Mouse (Mus musculus) cortical plate, adult 2 months (tissue): ENCODE data around the gene Ppp1r35. TPM values are rescaled to one million over a fixed set of nuclear protein-coding genes. Genes with fewer than 3 reads are reported as not detected.

Experiments
- H3K27ac ChIP-seq: fragments of 200-500 bp; 2 replicates; pipeline ENCODE4 v1.5.1; 2012; ENCODE audit warnings: low read length, control low read depth, inconsistent platforms; ENCODE audit not compliant: insufficient read depth
- H3K4me1 ChIP-seq: fragments of 200-500 bp; 2 replicates; pipeline ENCODE4 v1.6.1; 2011; ENCODE audit warnings: low read length; ENCODE audit not compliant: control insufficient read depth, insufficient read depth
- H3K4me3 ChIP-seq: fragments of 200-500 bp; 2 replicates; pipeline ENCODE4 v1.5.1; 2011; ENCODE audit warnings: mild to moderate bottlenecking, low read length, control low read depth; ENCODE audit not compliant: insufficient read depth
- CTCF ChIP-seq: fragments of 200-500 bp; IDR thresholded peaks from 2 replicates; pipeline ENCODE4 v1.5.1; 2011; ENCODE audit warnings: mild to moderate bottlenecking, control low read depth, low read length; ENCODE audit not compliant: insufficient read depth; ENCODE audit errors: extremely low read depth
- POLR2A ChIP-seq: fragments of 200-500 bp; IDR thresholded peaks from 2 replicates; pipeline ENCODE4 v1.6.1; 2011; ENCODE audit warnings: mild to moderate bottlenecking, low read length, control low read depth; ENCODE audit not compliant: insufficient read depth; ENCODE audit errors: extremely low read depth
- polyA plus RNA-seq: library from polyadenylated mRNA; depleted of rRNA; stranded (reverse); fragments of >200 nt; gene quantifications from 2 replicates; pipeline ENCODE4 v1.2.3, GENCODE M21; 2012

Gene Ppp1r35
- polyA plus RNA-seq, 1 experiment: 27.6 TPM

- Histone ChIP-seq H3K4me1 (no peaks in the 10 kb centered on the region; the same call in 1 of the 2 replicates), H3K27ac (no peak overlapping the region), H3K4me3 (no peak overlapping the region)
- TF ChIP-seq POLR2A (no peak), CTCF (no peak)
Observed at GRCm38 (mm10) chr5:137777267-137777845, 1.3 kb upstream of the Ppp1r35 start.

DNA sequence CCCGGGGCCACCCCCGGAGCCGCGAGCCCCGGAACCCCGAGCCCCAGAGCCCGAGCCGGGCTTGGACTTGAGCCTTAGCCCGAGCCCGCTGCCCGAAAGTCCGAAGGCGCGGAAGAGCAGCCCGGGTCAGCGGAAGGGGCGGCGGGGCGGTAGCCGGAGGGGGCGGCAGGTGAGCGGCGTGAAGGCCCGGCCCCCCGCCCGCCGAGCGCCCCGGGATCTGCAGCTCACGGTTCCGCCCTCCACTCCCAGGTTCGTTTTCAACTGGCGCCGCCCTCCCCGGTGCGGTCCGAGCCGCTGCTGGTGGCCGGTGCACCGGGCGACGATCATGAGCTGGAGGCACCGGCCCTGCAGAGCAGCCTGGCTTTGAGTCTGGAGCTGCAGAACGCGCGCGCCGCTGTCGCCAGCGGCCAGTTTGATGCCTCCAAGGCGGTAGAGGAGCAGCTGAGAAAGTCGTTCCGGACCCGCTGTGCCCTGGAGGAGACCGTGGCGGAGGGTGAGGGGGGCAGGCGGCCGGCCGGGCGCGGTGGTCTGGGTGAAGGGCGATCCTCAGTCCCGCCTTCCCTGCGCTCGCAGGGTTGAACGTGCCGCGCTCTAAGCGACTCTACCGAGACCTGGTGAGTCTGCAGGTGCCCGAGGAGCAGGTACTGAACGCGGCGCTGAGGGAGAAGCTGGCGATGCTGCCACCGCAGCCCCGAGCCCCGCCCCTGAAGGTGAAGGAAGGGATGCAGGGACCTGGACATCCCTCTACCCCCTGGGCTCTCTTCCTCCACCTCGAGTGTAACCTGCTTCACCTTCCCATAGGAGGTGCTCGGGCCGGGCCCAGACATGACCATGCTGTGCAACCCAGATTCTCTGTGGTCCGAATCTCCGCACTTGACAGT, 644 bp downstream of the Ppp1r35 start:
- TF ChIP-seq CTCF (no peak), POLR2A (peak; percentile 31; the same call in 1 of the 2 replicates)
- peak overlapping the region; percentile 84 for H3K4me3 ChIP-seq
- H3K4me1 ChIP-seq: peaks cover 7% of the 10 kb centered on the region; the same call in 1 of the 2 replicates
- H3K27ac ChIP-seq: no peak overlapping the region

DNA sequence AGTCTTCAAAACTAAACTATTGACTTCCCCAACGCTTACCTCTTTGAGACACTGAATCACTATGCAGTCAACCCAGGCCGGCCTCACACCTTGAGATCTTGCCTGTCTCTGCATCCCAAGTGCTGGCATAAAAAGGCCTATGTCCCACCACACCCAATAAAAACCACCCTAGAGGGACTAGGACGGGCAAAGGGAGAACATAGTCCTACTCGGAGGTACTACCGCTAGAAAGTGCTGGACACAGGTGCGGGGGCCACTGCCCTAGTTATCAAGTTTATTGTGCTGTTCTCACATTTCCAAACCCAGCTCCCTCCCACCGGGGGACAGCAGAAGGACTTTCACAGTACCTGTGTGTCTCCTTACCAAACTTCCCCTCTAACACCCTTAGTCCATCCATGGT, 3.0 kb downstream of the Ppp1r35 start:
- Histone ChIP-seq H3K4me1 (peaks cover 10% of the 10 kb centered on the region; the same call in 1 of the 2 replicates), H3K4me3 (no peak overlapping the region), H3K27ac (no peak overlapping the region)
- TF ChIP-seq CTCF (no peak), POLR2A (no peak)

DNA sequence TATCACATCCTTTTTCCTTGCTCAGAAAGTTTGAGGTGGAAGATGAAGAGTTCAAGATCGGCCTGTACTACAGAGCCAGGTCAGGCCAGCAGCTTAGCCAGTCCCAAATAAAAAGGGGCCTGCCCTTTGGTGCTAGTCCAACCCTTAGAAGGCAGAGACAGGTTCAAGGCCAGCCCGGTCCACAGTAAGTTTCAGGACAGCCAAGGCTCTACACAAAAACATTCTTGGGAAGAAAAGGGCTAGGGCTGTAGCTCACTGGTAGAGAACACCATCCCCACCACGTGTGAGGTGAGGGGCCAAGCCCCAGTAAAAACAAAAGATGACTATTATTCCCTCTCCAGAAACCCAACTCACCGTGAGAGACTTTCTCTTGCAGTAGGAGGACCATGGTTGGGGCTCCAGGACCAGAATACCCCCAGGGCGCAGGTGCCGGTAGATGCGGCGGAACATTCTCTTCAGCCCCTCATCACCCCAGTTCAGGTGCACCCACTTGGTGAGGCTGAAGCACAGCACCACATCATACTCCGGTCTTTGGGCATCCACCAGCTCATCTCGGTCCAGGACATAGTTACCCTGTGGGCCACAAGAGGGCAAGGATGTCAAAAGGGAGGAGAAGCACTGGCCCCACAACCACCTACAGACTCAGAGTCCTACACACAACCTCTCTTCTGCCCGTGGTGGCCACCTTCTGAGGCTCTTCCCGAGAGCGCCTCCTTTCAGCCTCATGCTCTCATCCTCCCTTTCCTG, 4.3 kb downstream of the Ppp1r35 start:
- no peak overlapping the region for H3K4me3 ChIP-seq
- no peak overlapping the region for H3K27ac ChIP-seq
- TF ChIP-seq CTCF (no peak), POLR2A (no peak)
- peaks cover 10% of the 10 kb centered on the region; the same call in 1 of the 2 replicates for H3K4me1 ChIP-seq

- H3K27ac ChIP-seq: no peak overlapping the region
- H3K4me1 ChIP-seq: peaks cover 10% of the 10 kb centered on the region; the same call in 1 of the 2 replicates
- H3K4me3 ChIP-seq: peak overlapping the region; percentile 79; the same call in 1 of the 2 replicates
- TF ChIP-seq POLR2A (no peak), CTCF (no peak)
Observed at GRCm38 (mm10) chr5:137783901-137784540, 5.4 kb downstream of the Ppp1r35 start.

DNA sequence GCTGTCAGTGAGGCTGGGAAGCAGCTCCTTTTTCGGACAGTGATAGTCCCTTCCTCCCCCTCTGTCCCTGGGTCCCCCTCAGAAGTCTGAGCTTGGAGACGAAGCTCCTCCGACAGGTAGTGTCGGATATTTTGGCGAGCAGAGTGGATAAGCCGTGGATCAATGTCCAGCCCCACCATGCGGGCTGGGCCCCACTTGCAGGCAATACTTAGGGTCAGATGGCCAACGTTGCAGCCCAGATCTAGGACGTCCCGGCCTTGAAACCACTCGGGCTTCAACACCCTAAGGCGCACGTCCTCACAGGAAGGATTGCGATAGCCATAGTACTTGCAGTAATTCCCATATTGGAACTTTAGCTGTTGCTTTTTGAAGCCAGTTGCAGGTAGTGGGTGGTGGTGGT, 5.9 kb downstream of the Ppp1r35 start:
- Histone ChIP-seq H3K4me1 (peaks cover 10% of the 10 kb centered on the region; the same call in 1 of the 2 replicates), H3K4me3 (peak overlapping the region; percentile 79; the same call in 1 of the 2 replicates), H3K27ac (no peak overlapping the region)
- TF ChIP-seq POLR2A (no peak), CTCF (no peak)

- no peak for TF ChIP-seq CTCF
- TF ChIP-seq POLR2A: no peak
- Histone ChIP-seq H3K4me1 (peaks cover 10% of the 10 kb centered on the region; the same call in 1 of the 2 replicates), H3K27ac (peak overlapping the region; percentile 95), H3K4me3 (peak overlapping the region; percentile 79)
Observed at GRCm38 (mm10) chr5:137785164-137786031, 6.7 kb downstream of the Ppp1r35 start.

- TF ChIP-seq POLR2A (peak; percentile 94), CTCF (no peak)
- peak overlapping the region; percentile 79 for H3K4me3 ChIP-seq
- H3K4me1 ChIP-seq: peaks cover 10% of the 10 kb centered on the region; the same call in 1 of the 2 replicates
- H3K27ac ChIP-seq: peak overlapping the region; percentile 95
Observed at GRCm38 (mm10) chr5:137786109-137786942, 7.7 kb downstream of the Ppp1r35 start.
